Mouse (Mus musculus) layer of hippocampus, postnatal 25 days (tissue): ENCODE data around the gene 9430097D07Rik. TPM values are rescaled to one million over a fixed set of nuclear protein-coding genes. Genes with fewer than 3 reads are reported as not detected.

Experiments
- DNase-seq, 2 experiments: peaks; one replicate each; pipeline ENCODE4 v3.0.0; 2022; ENCODE audit warnings: mixed read lengths in 2 of 2, low spot score in 1 of 2; ENCODE audit errors: extremely low spot score in 1 of 2
- total RNA-seq, 2 experiments: library from RNA; stranded (reverse); gene quantifications; 2 replicates each; pipeline ENCODE4 v1.2.3; 2021

9430097D07Rik gene
- total RNA-seq: under 1 TPM in 1 of 2 experiments, not detected in 1; 0.33 TPM

DNA sequence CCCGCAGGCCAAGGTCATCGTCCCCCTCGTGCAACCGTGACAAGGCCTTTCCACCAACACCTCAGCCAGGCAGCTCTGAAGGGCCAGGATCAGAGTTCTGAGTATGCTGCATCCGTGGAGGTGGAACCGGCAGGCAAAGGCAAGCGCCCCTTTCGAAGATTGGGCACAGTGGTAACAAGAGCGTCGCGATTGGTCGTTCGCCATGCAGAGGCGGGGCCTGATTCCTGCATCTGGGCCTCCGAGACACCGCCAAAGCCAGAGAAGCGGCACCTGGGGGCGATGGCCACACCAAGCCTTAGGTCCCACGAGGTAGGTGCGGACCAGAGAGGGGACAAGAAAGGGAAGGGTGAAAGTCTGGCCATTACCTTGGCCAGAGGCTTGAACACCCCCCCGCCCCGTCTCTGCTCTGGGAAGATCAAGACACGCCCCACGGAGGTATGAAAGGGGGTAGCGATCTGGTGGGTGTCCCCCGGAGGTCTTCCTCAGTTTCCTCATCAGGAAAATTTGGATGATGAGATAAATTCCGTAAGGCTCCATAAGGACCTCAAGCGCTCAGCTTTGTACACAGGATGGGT is at the start of gene 9430097D07Rik:
TSS of gene 9430097D07Rik (minus strand) at position 99 of the 575 bp plus-strand sequence.
- peak in 1 of 2 experiments; percentile 55 for DNase-seq

DNA sequence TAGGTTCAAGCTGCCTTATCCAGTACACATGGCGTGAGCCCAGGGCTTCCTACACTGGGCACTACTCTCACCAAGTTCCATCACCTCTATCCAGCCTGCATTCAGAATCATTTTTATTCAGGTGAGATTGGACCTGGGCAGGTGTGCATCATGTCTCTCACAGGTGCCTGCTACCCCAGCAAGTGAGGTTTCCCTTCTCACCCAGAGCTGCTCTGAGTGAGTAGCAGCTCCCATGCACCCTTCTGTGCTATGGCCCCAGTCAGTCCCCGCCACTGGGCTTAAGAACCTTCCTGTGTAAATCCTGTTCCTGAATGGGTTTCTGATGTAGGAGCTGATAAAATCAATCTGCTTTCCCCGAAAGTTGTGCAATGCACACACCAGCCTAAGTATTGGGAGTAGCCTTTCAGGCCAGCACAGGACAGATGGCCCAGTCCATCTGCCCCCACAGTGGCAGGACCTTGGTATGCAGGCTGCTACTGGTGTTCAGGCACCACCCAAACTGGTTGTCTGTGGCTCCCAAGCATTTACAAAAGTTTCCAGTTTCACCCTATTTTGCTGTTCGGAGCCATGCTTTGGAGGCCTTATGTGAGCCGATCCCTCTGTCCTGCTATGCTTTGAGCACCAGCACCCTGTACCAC is 48.7 kb upstream of the 9430097D07Rik start:
- DNase-seq: no peak

DNA sequence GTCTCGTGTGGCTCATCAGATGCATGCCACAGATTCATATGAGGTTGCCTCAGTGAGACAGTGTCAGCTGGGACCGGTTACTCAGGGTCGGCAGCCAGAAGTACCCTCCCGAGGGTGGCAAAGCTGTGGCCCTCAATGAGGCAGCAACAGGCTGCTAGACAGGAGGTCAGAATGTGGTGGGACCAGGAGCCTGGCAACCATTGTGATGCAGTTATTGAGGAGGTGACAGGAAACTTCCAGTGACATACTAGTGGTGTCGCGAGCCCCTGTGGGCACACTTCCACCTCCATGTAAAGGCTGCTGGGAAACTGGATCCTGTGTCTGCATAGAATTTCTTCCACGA is 46.0 kb upstream of the 9430097D07Rik start, which contains the start of gene Ak1:
TSS of gene Ak1 (plus strand) at position 242 of the 343 bp plus-strand sequence.
- DNase-seq: no peak

DNA sequence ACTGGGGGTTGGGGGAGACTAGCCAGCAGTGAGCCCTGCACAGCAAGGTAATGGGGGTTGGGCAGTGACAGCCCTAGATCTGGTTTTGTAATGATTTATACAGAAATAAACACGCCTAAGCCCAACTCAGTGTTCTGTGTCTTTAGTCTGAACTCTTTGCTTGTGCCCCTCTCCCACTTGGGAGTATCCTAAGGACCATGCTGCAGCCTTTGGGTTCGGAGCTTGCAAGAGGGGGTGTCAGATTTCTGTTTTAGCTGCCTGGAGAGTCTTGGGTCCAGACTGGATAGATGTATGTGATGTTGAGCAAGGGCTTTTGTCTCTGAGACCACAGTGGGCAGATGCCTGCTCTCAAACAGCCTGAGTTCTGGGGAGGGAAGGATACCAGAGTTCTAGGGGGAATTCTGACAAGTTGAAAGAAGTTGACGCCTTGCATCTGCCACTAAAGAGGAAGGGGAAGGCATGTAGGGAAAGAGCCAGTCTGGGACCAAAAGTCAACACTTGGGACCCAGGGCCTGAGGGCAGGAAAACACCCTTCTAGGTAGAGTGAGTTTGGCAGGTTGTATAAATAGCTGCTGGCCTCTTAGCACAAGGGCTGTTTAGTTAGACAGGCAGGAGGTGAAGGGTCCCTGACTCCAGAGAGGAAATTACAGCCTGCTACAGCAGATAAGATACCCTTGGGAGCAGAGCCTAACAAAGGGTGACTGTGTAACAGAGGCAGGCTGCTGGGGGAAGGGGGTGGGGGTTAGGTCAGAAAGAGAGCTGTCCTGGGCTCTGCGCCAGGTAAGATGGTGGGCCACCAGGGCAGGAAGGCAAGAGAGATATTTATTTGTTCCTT is 45.4 kb upstream of the 9430097D07Rik start:
- DNase-seq: no peak

DNA sequence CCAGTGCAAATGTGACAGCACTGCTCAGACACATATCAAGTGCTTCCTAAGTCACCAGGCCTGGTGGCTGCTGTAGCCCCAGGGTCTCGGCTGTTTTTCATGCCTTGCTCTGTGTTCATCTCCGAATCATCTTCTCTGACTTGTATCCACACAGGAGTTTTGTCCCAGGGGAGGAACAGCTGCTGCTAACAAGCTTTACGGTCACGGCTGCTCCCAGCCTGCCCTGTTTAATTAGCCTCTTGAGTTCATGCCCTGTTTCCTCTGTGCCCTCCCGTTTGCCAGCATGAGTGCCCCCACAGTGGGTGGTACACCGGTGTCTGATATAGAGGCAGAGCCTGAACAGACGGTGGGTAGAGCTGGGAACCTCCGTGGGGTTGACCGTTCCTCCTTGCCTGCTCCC is 42.6 kb upstream of the 9430097D07Rik start:
- DNase-seq: no peak

DNA sequence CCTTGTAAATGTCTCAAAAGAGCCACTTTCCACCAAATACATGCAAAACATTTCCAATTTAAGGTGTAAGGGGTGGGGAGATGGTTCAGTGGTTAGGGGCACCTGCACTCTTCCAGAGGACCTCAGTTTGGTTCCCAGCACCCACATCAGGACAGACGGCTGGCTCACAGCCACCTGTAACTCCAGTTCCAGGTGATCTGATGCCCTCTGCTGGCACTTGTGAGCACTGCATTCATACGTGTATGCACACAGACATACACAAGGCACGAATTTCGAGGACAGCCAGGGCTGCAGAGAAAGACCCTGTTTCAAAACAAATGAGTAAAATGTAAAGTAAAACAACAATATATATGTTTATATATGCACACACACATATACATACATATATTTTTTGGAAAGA is 42.1 kb upstream of the 9430097D07Rik start:
- no peak for DNase-seq

DNA sequence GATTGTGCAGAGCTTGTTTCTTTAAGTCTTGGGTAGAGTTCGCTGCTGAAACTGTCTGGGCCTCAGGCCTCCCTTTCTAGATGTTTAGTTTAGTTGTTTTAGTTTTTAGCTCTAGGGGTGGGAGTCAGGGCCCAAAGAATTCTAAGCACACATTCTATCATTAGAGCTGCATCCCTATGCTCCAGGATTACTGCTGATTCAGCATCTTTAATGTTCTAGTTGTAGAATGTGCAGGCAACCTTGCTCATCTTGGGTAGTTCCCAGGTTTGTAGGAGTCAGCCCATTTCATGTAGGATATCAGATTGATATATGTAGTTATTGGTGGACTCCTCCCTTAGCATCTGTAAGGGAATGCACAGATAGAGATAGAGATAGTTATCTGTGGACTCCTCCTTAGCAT is 41.6 kb upstream of the 9430097D07Rik start:
- DNase-seq: no peak

DNA sequence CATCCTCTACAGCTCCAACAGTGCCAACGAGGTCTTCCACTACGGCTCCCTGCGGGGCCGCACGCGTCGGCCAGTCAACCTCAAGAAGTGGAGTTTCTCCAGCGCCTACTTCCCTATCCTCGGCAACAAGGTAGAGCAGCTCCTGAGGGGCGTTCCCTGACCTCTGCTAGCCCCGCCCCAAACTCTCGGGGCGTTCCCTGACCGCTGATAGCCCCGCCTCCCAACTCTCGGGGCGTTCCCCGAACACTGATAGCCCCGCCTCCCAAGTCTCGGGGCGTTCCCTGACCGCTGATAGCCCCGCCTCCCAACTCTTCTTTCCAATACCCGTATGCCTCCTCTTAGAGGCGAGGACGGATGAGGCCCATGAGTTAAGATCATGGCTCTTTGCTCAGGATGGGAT is 36.8 kb upstream of the 9430097D07Rik start:
- no peak for DNase-seq

DNA sequence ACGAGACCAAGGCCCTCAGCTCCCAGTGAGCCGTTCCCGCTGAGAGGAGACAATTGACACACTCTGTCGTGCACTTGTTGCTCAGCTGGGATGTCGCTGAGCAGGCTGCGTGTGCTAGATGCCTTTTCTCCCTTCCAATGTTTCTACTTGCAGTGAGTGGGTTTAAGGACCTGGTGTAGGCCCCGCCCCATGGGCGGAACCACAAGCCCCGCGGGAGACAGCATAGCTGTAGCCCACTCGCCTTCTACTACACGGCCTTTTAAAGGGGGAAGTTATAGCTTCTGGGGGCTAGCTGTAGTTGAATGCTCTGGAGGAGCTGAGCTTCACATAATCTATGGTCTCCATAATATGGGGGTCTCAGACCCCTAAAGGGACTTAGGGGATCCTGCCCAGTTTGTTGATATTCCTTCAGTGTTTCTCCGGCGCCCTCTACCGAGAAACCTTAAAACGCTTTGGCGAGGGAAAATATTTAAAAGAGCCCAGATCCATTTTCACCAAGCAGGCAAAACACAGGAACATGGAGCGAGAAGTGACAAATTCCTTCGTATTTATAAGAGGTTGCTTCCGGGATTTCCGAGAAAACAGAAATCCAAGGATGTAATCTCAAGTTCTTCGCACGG is 35.2 kb upstream of the 9430097D07Rik start:
- peak in 1 of 2 experiments; percentile 58 for DNase-seq

DNA sequence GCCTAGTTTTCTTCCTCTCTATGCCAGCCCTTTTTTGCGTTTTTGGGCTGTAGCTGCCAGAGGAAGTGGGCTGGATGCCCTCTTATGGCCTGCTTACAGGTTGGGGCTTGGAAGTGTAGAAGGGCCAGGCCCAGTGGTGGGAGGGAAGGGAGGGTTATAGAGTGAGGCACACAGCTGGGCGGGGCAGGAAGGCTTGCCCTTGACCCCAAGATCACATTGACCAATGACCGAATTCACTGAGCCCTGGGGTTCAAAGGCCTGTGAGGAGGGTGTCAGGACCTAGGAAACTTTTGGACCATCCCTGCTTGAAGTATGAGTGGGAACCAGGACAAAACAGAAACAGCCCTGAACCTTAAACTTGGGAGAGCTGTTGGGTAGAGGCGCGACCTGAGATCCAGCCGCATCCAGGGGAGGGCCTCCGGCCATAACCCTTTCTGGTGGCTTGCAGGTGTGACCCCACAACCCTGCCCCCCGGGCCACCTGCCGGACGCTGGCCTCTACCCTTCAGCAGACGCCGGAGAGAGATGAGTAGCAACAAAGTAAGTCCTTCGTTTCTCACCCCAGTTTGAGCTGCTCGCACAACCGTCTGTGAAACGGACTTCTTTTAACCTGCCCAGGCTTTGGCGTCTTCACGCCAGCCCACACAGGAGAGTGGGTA is 33.4 kb upstream of the 9430097D07Rik start:
- no peak for DNase-seq

DNA sequence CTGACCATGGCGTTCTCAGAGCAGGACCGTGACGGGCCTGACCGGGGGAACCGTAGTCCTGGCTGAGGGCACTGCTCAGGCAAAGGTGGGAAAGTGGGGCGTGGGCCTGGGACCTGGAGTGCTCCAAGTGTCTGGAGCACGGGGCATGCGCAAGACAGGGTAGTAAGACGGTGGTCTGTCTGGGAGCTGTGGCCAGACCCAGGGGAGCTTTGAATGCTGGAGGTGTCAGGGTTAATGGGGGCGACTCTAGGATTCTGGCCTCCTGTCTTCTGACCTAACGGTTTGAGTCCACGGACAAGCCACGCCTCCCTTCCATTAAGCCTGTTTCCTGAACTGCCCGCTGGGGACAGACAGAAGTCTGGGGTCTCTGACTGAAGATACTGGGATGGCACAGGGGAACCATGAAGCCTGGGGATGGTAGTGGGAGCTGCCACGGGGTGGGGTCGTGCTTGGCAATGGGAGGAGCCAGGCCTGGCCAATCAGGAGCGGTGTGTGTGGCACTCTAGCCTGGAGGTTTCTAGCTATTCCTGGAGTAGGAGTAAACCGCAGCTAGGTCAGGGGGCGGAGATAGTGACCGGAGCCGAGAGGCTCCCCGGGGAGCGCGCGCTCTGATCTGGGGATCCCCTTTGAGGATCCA is 32.8 kb upstream of the 9430097D07Rik start:
- DNase-seq: no peak

DNA sequence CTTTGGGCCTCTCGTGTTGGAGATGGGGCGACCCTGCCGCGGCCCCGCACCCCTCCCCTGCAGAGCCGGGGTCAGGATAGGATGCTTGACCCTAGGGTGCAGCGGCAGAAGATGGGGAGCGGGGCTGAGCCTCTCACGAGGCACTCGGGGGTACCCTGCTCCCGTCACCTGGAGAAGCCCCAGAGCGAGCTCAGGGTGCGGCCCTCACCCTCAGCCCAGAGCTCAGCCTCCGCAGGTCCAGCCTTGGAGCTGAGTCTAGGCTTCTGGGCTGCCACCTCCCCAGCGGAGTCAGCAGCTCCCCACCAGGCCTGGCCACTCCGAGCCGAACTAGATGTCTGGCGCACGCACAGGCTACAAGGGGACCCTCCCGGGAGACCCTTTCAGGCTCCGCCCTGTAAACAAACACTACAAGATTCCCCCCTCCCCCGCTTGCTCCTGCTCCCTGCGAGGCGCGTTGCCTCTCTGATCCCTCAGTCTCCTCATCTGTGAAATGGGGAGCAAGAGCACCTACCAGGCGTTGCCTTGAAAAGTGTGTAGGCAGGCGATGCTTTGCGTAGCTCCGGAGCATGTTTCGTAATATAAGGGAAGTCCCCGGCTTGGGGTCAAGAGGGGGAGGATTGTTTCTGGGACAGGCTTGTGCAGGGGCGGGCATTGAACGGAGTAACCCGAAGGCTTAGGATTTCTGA is 31.9 kb upstream of the 9430097D07Rik start:
- DNase-seq: peak in 1 of 2 experiments; percentile 42

DNA sequence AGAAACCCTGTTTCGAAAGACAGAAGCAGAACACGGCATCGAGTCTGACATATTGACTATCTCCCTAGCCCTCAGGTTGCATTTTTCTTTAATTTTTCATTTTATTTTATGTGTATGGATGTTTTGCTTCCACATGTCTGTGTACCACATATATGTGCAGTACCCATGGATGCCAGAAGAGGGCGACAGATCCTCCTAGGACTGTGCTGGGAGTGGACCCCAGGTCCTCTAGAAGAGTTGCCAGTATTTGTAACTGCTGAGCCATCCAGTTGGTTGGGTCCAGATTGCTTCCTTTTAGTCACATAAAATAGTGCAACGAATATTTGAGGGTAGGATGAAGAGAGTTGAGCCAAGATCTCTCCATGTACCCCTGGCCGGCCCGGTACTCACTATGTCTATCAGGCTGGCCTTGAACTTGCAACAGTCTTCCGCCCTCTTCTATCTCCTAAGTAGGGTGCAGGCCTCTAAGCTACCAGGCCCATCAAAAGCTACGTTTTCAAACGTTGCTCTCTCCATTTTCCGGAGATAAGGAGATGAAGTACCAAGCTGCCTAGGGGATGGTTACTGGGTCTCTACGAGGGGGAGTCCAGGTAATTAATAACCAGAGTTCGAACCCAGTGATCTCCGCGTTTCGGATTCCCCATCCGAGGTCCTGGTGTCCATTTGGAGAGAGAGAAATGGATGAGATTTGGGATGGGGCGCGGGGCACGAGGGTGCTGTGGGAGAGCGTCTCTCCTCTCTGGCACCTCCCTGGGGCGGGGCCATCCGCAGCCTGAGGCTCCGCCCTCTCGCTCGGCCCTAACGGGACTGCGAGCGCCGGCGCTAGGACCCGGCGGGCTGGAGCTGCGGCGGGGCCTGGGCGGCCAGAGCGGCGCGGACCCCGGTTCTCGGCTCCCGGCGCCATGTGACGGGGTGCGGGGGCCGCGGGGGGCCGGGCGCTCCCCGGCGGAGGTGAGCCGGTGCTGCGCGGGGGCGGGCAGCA is 31.0 kb upstream of the 9430097D07Rik start:
- DNase-seq: peak; percentile 66 to 71

DNA sequence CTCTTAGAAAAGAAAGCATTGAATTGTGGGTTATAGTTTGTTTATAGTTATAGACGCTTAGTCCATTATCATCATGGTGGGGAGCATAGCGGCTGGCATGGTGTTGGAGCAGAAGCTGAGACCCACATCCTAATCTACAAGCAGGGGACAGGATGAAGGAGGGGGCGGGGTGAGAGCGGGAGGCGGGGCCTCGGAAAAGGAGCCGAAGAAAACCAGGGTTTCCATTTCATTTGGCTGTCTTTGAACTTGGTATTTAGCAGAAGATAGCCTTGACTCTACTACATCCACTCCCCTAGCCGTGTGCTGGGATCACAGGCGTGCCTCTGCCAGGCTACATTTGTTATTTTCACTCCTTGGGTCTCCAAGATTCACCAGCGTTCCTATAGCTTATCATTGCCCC is 29.1 kb upstream of the 9430097D07Rik start:
- no peak for DNase-seq

DNA sequence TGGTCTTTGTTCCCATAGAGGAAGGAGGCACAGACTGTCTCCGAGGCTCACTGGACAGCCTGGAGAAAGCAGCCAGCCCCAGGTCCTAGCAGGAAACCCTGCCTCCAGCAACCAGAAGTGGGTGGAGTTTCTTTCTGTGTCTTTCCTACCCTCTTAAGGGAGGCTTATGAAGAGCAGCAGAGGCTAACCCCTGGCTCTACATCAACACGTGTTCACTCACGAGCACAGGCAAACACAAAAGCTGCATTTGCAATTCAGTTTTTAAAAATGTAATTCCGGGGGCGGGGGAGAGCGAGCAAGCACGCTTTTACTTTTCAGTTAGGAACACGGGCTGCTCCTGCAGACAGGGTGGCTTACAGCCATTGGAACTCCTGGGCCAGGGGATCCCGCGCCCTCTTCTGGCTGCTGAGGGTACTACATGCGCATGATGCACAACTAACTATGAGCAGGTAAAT is 27.1 kb upstream of the 9430097D07Rik start:
- peak; percentile 89 to 97 for DNase-seq

DNA sequence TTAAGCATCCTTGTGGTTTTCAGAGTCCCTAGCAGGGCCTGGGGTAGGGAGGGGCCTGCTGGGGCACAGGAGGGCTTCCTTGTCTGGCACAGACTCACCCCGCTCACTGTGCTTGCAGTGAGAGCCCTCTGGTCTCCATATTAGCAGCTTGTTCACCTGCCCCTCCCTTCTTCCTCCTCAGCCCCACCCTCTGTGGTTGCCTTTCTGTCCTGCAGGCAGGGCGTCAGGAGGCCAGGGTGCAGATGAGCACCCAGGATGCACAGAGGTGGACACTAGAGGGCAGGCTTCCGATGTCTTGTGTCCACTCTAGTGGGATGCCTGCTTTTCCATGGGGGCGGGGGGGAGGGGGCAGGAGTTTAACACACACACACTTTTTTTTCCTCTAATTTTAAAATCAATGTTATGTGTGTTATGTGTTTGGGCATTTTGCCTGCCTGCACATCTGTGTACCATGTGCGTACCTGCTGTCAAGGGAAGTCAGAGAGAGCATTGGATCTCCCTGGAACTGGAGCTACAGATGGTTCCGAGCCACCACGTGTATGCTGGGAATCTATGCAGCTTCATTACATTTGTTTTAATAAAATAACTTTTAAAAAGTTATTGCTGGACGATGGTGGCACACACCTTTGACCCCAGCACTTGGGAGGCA is 26.1 kb upstream of the 9430097D07Rik start:
- no peak for DNase-seq

DNA sequence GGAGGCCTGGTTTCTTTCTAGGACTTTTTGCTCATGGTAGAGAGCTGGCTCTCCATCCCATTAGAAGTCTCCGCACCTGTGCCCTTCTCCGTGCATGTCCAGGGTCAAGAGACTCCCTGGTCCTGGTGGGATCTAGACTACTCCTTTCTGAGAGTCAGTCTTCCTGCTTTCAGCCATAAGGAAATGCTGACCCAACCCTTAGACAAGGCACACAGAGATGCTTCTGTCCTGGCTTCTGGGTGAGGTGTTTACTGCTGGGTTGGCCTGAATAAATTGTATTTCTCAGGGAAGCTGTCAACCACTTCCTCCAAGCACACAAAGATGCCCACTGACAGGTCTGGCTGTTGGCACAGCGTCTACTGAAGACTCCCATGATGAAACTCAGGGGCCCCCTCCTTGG is 23.9 kb upstream of the 9430097D07Rik start, which contains the start of gene St6galnac6:
TSS of gene St6galnac6 (plus strand) at position 301 of the 400 bp plus-strand sequence.
- no peak for DNase-seq

DNA sequence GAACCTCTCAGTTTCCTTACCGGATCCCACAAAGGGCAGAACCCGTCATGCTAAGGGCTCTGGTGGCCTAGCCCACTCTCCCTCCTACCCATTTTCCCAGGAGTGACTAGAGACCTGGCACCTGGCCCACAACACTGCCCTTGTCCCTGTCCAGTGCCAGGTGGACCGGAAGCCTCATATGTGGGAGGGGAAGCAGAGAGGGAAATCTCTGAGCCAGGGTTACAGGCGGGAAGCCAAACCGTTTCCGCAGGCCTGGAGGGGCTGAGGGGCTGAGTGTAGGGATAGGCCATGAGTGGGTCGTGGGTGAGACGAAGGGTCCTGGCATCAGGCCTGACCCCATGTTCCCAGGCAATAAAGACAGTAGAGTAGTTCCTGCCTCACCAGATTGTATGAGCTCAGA is 23.0 kb upstream of the 9430097D07Rik start:
- DNase-seq: no peak
